Comparison of ENCODE assay signal across 8 mouse cellular contexts in the genomic region with DNA sequence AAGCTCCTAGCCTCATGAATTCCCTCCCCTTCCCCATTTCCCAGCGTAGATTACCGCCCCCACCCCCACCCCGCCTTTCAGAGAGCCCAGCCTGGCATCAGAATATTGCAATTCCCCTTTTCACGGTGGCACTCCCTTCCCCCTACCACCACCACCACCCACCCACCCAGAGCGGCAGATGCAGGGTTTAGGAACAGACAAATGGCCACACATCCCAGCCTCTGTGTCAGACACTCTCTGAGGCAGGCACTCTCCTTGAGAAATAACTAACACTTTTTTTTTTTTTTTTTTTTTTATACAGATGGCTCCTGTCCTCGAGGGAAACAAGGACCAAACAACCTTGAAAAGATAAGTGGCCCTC. TPM values are rescaled to one million over a fixed set of nuclear protein-coding genes. Genes with fewer than 3 reads are reported as not detected.
A peak's percentile ranks its signal among the peaks of the same experiment; 100 is the strongest.
DNase-seq lines count a peak whose midpoint lies in the region; ATAC-seq and TF ChIP-seq lines count a peak whose summit lies in the region.

No protein-coding gene starts in this region.

- H3K4me1 ChIP-seq in heart, embryonic 10.5 days, result peaks cover 4% of the 10 kb centered on the region; the same call in 1 of the 2 replicates
- peaks cover 8% of the 10 kb centered on the region for H3K4me1 ChIP-seq in E14TG2a.4 (replicated peaks; ENCODE audit: low read depth, low read length)
- H3K4me1 ChIP-seq in forebrain, postnatal 0 days (ENCODE audit: insufficient read depth), result no peaks in the 10 kb centered on the region

- H3K36me3 ChIP-seq in heart, embryonic 10.5 days, result no peaks in the 10 kb centered on the region
- H3K36me3 ChIP-seq in E14TG2a.4 (ENCODE audit: insufficient read depth, low read length), result no peaks in the 10 kb centered on the region
- H3K36me3 ChIP-seq in forebrain, postnatal 0 days (ENCODE audit: insufficient read depth), result no peaks in the 10 kb centered on the region
- H3K36me3 ChIP-seq in macrophage (ENCODE audit: inconsistent target), result no peaks in the 10 kb centered on the region

- no peaks in the 10 kb centered on the region for H3K27me3 ChIP-seq in heart, embryonic 10.5 days (ENCODE audit: insufficient read depth, poor library complexity, severe bottlenecking)
- H3K27me3 ChIP-seq in E14TG2a.4 (ENCODE audit: insufficient read depth, low read length), result peaks cover 10% of the 10 kb centered on the region; the same call in 1 of the 2 replicates
- no peaks in the 10 kb centered on the region for H3K27me3 ChIP-seq in forebrain, postnatal 0 days (ENCODE audit: insufficient read depth, low read length)

- H3K9me3 ChIP-seq in heart, embryonic 10.5 days, result no peaks in the 10 kb centered on the region
- no peaks in the 10 kb centered on the region for H3K9me3 ChIP-seq in E14TG2a.4 (ENCODE audit: low read length)
- H3K9me3 ChIP-seq in forebrain, postnatal 0 days (ENCODE audit: low read length), result no peaks in the 10 kb centered on the region

- no peaks in the 10 kb centered on the region for H3K79me2 ChIP-seq in macrophage (ENCODE audit: inconsistent target)

- no peak for TF ChIP-seq CTCF in E14TG2a.4 (conservative IDR thresholded peaks at IDR 0.05; ENCODE audit: low read length)
- TF ChIP-seq CTCF in forebrain, postnatal 0 days (IDR thresholded peaks at IDR 0.05; ENCODE audit: low read depth), result no peak

- 3% methylated on average over 6 of the region's 6 CpGs for WGBS in heart, embryonic 10.5 days
- WGBS in forebrain, postnatal 0 days, result 3% methylated on average over 6 of the region's 6 CpGs
- WGBS in macrophage (ENCODE audit: missing documents), result 14% methylated on average over 3 of the region's 6 CpGs

- no peak for DNase-seq in heart, embryonic 10.5 days (ENCODE audit: low spot score)
- DNase-seq in heart, adult 11 months, result no peak
- no peak for DNase-seq in forebrain, postnatal 0 days
- DNase-seq in spleen, postnatal 36 days (ENCODE audit: low spot score in 2 of 2), result no peak
- no peak for DNase-seq in frontal cortex, postnatal 14 days (ENCODE audit: low spot score in 2 of 2)

- peak overlapping the region; percentile 63 for H3K9ac ChIP-seq in forebrain, postnatal 0 days

- ATAC-seq in forebrain, postnatal 0 days, result peak; percentile 82
- no peak for ATAC-seq in inflammation-experienced regulatory T-cells, adult 6 months

- peak overlapping the region; percentile 79 for H3K27ac ChIP-seq in heart, embryonic 10.5 days
- H3K27ac ChIP-seq in forebrain, postnatal 0 days (ENCODE audit: low read depth, low read length), result peak overlapping the region; percentile 29; the same call in 1 of the 2 replicates
- no peak overlapping the region for H3K27ac ChIP-seq in macrophage

- peak overlapping the region; percentile 55 for H3K4me2 ChIP-seq in forebrain, postnatal 0 days (ENCODE audit: low read depth)

- peak overlapping the region; percentile 62 for H3K4me3 ChIP-seq in heart, embryonic 10.5 days
- H3K4me3 ChIP-seq in E14TG2a.4 (replicated peaks; ENCODE audit: low read length), result peak overlapping the region; percentile 59; the same call in 1 of the 2 replicates
- peak overlapping the region; percentile 44 for H3K4me3 ChIP-seq in forebrain, postnatal 0 days (ENCODE audit: low read depth, low read length)
- H3K4me3 ChIP-seq in macrophage (ENCODE audit: inconsistent target), result peak overlapping the region; percentile 24; the same call in 1 of the 2 replicates

RNA-seq across cellular contexts. Expression of a gene that starts 19.2 kb away (rescaled TPM):
- polyA plus RNA-seq in heart, embryonic 10.5 days (2016; fragmentation: Nextera tagmentation; extraction: Ambion mirVana), result 0.02 and 0.05 TPM in 2 replicates
- 0.05 TPM in 1 of 2 replicates, not detected in the other for total RNA-seq in forebrain, postnatal 0 days (2014; rRNA removed)
- polyA plus RNA-seq in forebrain, postnatal 0 days (2015; fragmentation: Nextera tagmentation; extraction: Ambion mirVana), result not detected in 2 replicates
- total RNA-seq in macrophage (2018; cell fraction: chromatin; rRNA removed), result under 1 TPM in 11 of 26 experiments, not detected in 15; 0.10 to 0.25 (median 0.18) TPM
- total RNA-seq in macrophage (2018; cell fraction: cytosol; rRNA removed), result not detected
- under 1 TPM in 3 of 26 experiments, not detected in 23; 0.05 to 0.27 (median 0.10) TPM for total RNA-seq in macrophage (2018; cell fraction: nucleus; rRNA removed)
- polyA plus RNA-seq in macrophage (2018), result not detected in 3 replicates
- under 1 TPM in 2 of 3 experiments, not detected in 1; 0.12 to 0.16 TPM for polyA plus RNA-seq in inflammation-experienced regulatory T-cells, adult 6 months (2017; shearing (Covaris generic))

RNA-seq across cellular contexts. Expression of a gene that starts 22.7 kb away (rescaled TPM):
- polyA plus RNA-seq in heart, embryonic 10.5 days (2016; fragmentation: Nextera tagmentation; extraction: Ambion mirVana), result 0.15 and 0.23 TPM in 2 replicates
- 1.2 and 2.3 TPM in 2 replicates for total RNA-seq in forebrain, postnatal 0 days (2014; rRNA removed)
- 1.8 and 2.5 TPM in 2 replicates for polyA plus RNA-seq in forebrain, postnatal 0 days (2015; fragmentation: Nextera tagmentation; extraction: Ambion mirVana)
- not detected for total RNA-seq in macrophage (2018; cell fraction: chromatin; rRNA removed)
- total RNA-seq in macrophage (2018; cell fraction: cytosol; rRNA removed), result not detected
- total RNA-seq in macrophage (2018; cell fraction: nucleus; rRNA removed), result under 1 TPM in 1 of 26 experiments, not detected in 25; 0.18 TPM
- not detected in 3 replicates for polyA plus RNA-seq in macrophage (2018)
- polyA plus RNA-seq in inflammation-experienced regulatory T-cells, adult 6 months (2017; shearing (Covaris generic)), result 1 to 10 TPM; 2.0 to 2.4 (median 2.1) TPM

RNA-seq across cellular contexts. Expression of a gene that starts 59.7 kb away (rescaled TPM):
- 80.2 and 106 TPM in 2 replicates for polyA plus RNA-seq in heart, embryonic 10.5 days (2016; fragmentation: Nextera tagmentation; extraction: Ambion mirVana)
- 15.2 and 18.7 TPM in 2 replicates for total RNA-seq in forebrain, postnatal 0 days (2014; rRNA removed)
- 36.0 and 43.4 TPM in 2 replicates for polyA plus RNA-seq in forebrain, postnatal 0 days (2015; fragmentation: Nextera tagmentation; extraction: Ambion mirVana)
- total RNA-seq in macrophage (2018; cell fraction: chromatin; rRNA removed), result 10 to 100 TPM in 2 of 26 experiments, 1 to 10 TPM in 23, not detected in 1; 1.4 to 13.1 (median 4.4) TPM
- 10 to 100 TPM in 10 of 26 experiments, 1 to 10 TPM in 16; 4.3 to 16.7 (median 7.7) TPM for total RNA-seq in macrophage (2018; cell fraction: cytosol; rRNA removed)
- 10 to 100 TPM in 6 of 26 experiments, 1 to 10 TPM in 20; 1.8 to 15.9 (median 7.2) TPM for total RNA-seq in macrophage (2018; cell fraction: nucleus; rRNA removed)
- 6.4 to 14.7 TPM (median 9.7 TPM) in 3 replicates for polyA plus RNA-seq in macrophage (2018)
- polyA plus RNA-seq in inflammation-experienced regulatory T-cells, adult 6 months (2017; shearing (Covaris generic)), result 10 to 100 TPM; 36.4 to 83.3 (median 44.5) TPM
